Mouse (Mus musculus): ENCODE measurements around the gene Ctdsp2.

DNA sequence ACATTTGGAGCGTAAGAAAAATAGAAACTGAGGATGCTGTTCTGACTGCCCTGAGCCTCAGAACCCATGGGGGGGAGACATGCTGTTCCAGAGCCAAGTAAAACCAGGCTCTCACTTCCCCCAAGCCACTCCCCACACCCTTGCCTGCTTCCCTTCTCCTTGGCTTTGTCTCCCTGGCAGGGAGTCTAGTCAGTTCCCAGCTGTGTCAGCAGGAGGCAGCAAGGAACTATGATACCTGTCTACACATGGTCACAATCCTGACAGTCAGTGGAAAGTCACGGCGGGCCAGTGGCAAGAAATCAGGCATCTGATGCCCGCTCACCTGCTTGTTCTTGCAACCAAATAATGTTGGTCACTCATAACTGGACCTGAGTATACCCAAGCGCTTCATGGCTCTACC is 38.0 kb downstream of the Ctdsp2 start:
- TF ChIP-seq CTCF (IDR thresholded peaks at IDR 0.05; ENCODE audit: low read depth) (peak; percentile 29; the same call in 1 of the 2 replicates), EP300 (IDR thresholded peaks at IDR 0.05; ENCODE audit: low read depth) (no peak)
